Mouse (Mus musculus): Measurements from ENCODE around the gene Ahdc1.

Gene Ahdc1

DNA sequence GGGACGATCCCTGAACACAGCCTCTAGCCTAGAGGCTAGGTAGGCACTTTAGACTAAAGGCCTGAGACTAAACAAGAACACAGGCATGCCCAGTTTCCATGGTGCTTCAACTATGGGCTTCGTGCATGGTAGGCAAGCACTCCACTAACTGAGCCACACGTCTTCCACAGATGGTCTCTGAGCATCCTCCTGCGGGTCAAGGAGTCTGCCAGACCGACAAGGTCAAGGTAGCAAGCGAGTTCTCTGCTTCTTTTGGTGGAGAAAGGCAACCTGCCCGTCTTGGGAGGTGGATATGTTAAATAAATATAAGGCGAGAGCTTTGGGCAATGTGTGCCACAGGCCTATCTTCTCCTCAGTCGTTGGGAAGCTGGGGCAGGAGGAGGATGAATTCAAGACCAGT, 90.7 kb downstream of the Ahdc1 start:
- no peak for DNase-seq (ENCODE audit: low read depth)

- DNase-seq (ENCODE audit: low read depth), result no peak
Measured at GRCm38 (mm10) chr4:133103525-133104193, 92.6 kb downstream of the Ahdc1 start.

- DNase-seq (ENCODE audit: low read depth), result no peak
Measured at GRCm38 (mm10) chr4:133104194-133104569, 93.1 kb downstream of the Ahdc1 start.

- no peak for DNase-seq (ENCODE audit: low read depth)
Measured at GRCm38 (mm10) chr4:133106691-133107090, 95.6 kb downstream of the Ahdc1 start.

- DNase-seq (ENCODE audit: low read depth), result peak; percentile 87
Measured at GRCm38 (mm10) chr4:133107788-133108281, 96.8 kb downstream of the Ahdc1 start.

DNA sequence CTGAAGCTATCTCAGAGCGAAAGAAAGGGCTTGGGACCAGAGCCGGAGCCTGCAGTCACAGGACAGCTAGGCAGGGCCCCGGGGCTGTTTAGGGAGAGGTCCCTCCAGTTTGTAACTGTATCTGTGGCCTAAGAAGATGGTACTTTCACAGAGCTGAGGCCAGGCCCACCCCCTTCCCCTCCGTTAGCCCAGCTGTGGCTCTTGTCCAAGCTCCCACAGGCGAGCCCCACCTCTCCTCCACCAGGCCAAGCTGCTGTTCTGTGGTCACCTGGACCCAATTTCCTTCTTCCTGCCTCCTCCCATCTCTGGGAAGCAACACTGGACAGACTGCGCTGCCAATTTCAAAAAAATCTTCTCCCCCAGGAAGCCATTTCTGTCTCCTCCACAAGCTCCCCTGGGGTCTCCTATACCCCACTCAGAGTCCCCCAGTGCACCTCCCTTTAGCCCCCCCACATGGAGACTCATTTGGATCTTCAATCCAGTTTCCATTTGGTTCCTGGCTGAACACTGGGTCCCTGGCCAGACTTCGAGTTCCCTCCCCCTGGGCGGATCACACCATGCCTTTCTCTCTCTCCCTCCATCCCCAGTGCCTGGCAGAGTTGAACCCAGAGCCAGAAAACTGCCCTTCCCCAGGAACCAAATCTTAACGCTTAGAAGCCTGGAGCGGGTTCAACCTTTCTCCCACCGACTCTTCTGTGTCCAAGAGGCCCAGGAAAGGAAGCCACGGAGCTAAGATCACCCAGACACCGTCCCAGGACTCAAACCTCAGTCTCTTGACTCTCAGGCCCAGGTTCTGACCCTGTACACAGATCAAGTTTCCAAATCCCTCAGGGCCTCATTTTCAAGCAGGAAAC, 97.6 kb downstream of the Ahdc1 start:
- DNase-seq (ENCODE audit: low read depth), result peak; percentile 79

DNA sequence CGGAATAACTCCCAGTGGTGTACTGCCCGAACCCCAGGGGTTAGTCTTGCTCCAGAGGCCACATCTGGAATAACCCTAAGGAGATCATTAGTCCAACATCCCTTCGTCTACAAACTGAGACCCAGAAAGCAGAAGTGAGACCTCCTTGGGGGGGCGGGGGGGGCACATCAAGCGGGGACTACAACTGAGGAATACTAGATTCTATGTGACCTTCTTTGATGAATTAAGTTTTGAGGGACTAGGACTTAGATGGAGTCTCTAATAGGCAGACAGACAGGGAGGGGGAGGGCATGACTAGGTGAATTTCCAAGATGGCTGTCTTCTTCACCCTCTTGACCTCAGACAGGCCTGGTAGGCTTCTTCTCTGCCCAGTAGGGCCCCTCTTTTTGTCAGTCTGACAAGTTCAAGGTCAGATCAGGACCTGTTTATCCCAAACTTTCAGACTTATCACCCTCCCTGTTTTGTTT, 98.3 kb downstream of the Ahdc1 start:
- DNase-seq (ENCODE audit: low read depth), result no peak

- DNase-seq (ENCODE audit: low read depth), result peak; percentile 62
Measured at GRCm38 (mm10) chr4:133112175-133112838, 101.2 kb downstream of the Ahdc1 start.

GRCm38 (mm10) chr4:133113351-133113882, 102.4 kb downstream of the Ahdc1 start:
- DNase-seq (ENCODE audit: low read depth), result no peak

DNA sequence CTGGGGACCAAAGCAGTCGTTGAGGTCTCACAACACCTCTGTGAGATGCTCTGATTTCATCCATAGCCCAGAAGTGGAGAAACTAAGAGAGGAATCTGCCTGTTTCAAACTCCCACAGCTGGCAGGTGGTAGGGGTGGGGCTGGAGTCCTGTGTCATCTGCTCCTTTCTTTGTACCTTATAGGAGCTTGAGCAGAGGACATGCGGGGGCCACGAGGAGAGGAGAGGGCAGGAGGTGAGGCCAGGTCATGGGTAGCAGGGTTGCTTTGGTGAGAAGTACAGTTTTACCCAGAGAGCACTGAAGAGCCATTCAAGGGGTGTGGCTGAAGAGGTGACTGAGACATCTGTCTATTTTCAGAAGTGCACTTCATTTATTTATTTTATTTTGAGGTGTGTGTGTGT, 103.7 kb downstream of the Ahdc1 start:
- no peak for DNase-seq (ENCODE audit: low read depth)

DNA sequence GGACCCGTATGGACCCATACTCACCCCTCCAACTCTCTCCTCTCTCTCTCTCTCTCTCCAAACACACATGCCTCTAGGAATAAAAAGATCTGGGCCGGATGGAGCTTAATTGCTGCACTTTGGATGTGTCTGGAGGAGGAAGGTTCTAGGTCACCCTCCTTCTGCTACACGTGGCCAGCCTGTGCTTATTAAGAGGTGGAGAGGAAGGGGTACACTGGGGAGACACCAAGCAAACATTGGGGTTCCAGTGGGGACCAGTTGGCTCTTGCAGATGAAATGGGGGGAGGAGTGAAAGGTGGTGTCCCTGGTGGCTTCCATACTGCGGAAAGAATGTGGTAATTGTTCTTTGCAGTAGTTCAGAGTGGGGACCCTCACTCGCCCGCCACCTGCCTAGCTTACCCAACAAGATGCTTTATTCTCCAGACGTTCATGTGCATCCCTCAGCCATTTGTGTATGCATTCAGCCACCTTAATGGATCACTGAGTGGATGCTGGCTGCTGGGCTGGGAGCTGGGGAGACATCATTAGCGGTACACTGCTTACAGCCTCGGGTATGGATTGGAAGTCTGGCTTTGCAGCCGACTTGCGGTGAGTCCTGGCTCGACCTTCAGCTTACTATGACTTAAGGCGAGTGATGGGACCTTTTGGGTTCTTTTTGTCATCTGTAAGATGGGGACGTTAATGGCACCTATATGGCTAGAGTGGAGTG, 104.8 kb downstream of the Ahdc1 start:
- DNase-seq (ENCODE audit: low read depth), result no peak

DNA sequence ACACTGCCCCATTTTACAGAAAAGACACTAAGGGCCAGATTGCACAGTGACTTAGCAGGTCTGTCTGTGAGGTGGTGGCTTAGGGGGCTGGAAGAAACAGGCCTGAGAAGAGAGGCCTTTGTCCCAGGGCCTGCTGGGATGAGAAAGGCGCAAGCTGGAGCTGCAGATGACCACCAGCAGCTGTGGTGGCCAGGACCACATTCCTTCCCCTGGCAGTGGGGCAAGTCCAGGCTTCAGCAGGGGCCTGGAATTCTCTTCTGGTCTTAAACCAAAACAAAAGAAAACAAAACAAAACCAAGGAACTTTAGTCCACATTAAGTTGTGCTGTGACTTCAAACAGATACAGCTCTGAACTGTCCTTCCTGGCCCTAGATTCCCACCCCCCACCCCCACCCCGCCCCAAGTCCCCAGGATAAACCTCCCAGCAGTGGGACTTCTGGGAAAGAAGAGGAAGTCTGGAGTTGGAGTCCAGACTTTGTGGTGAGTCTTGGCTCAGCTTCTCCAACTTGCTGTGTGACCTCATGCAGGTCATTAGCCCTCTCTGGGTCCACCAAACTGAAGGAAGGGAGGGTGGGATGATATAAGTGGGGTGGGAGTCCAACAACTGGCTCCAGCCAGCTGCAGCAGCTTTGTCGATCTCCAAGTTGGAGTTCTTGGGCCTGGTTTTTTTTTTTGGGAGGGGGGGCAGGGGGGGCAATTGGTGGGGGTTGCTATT, 105.9 kb downstream of the Ahdc1 start:
- DNase-seq (ENCODE audit: low read depth), result peak; percentile 82

DNA sequence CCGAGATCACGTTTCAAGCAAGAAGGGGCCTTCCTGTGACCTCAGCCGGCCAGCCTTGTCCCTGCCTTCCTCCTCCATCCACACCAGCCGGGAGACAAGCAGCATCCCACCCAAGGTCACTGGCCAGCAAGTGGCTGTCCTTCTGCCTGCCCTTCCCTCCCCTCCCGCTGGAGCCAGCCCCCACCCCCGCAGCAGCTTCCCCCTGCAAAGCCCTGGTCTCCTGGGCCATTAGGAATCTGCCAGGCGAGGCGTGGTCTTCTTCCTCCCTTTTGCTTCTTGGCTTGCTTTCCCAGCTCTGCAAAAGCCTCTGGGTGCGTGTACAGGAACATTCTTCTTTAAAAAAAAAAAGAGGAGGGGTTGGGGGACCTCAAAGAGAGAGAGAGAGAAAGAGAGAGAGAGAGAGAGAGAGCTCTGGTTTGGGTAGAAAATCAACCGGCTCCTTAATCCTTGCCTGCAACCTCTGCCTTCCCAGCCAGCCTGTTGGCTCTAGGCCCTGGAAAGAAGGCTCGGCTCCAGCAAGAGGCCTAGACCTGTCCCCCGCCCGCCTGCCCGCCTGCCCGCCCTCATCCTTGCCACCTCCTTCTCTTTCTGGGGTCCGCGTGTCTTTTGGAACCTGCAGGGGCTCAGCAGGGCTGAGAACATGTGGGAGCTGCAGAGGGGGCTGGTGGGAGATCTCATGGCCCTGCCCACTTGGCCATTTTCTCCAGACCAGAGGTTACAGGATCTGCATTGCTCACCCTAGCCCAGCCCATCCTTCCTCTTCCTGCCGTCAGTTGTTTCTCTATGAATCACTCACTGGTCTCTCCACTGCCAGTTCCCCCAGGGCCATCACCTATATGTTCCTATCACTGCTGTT, 106.7 kb downstream of the Ahdc1 start:
- peak; percentile 91 for DNase-seq (ENCODE audit: low read depth)

DNA sequence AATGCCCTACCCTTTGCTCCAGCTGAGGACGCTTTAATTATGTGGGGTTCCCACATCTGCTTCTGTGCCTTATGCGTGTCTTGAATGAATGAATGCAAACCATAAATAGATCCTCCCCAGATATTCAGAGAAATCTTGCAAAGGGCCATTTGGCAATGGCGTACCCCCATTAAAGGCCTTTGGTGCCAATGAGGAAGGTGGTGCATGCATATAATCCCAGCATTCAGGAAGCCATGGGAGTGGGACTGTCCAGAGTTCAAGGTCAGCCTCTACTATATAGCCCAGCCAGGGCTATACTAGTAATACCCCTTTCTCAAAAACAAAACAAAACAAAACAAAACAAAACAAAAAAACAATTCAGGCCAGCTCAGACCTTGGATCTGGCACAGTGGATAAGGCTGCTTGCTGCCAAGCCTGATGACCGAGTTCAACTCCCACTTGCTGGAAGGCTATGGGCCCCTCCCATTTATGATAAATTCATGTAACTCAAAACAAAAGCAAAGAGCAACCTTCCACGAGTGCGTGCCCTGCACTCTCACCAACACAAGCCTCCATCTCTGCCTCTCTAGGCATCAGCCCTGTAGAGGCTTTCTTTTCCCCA, 107.8 kb downstream of the Ahdc1 start:
- DNase-seq (ENCODE audit: low read depth), result peak; percentile 73

GRCm38 (mm10) chr4:133119579-133119978, 108.5 kb downstream of the Ahdc1 start:
- DNase-seq (ENCODE audit: low read depth), result no peak

DNA sequence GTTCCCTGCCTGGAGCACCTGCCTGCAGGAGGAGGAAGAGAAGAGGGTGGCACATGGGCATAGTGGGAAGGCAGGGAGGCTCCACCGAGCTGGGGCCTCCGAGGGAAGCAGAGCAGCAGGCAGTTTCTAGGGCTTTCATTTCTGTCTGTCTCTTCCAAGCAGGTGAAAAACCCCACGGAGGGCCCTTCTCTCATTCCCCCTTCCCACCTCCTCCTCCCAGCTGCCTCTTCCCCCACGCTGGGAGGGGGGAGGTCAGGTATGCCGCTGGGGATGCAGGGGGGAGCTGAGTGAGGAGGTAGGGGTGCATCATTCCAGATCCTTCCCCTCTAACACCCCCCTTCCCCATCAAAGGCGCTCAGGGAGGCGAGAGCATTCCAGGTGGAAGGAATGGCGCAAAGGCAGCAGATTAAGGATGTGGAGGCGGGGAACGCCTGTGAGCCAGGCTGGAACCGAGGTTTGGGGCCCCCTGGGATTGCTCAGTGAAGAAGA, 109.8 kb downstream of the Ahdc1 start:
- DNase-seq (ENCODE audit: low read depth), result peak; percentile 25

- DNase-seq (ENCODE audit: low read depth), result no peak
Measured at GRCm38 (mm10) chr4:133121416-133121815, 110.4 kb downstream of the Ahdc1 start.

- DNase-seq (ENCODE audit: low read depth), result no peak
Measured at GRCm38 (mm10) chr4:133121974-133122637, 111.0 kb downstream of the Ahdc1 start.

- no peak for DNase-seq (ENCODE audit: low read depth)
Measured at GRCm38 (mm10) chr4:133127079-133127478, 116.0 kb downstream of the Ahdc1 start.
